Mouse (Mus musculus): ENCODE measurements around the gene Fhod1.
A peak's percentile ranks its signal among the peaks of the same experiment; 100 is the strongest.

Gene Fhod1

GRCm38 (mm10) chr8:105297511-105298192 lies 50.1 kb downstream of the Fhod1 start, which contains the start of gene E2f4:
TSS of gene E2f4 (plus strand) at chr8:105297663.
- DNase-seq (ENCODE audit: inconsistent age in 2 of 2, low spot score in 1 of 2) = peak; percentile 95 to 97

GRCm38 (mm10) chr8:105295895-105296573 lies 51.7 kb downstream of the Fhod1 start, which contains the start of gene Exoc3l:
TSS of gene Exoc3l (minus strand) at chr8:105296101.
- peak; percentile 85 to 90 for DNase-seq (ENCODE audit: inconsistent age in 2 of 2, low spot score in 1 of 2)

DNA sequence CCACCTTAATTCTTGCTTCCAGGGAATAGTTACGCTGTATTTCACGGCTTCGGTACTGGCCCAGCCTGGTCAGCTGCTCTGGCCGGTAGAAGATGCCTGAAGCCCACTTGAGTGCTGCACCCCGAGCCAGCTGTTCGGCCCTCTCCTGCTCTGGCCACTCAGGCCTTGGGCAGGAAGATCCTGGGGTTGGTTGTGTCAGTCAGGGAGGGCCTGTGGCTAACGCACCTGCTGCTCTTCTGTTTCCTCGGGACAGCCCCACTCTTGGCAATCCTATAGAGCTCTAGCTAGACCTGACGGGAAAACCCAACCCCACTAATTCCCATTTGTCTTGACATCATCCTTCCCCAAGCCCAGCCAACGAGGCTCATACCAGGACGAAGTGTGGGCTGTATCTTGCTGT lies 52.5 kb downstream of the Fhod1 start:
- DNase-seq (ENCODE audit: inconsistent age in 2 of 2, low spot score in 1 of 2) = no peak

DNA sequence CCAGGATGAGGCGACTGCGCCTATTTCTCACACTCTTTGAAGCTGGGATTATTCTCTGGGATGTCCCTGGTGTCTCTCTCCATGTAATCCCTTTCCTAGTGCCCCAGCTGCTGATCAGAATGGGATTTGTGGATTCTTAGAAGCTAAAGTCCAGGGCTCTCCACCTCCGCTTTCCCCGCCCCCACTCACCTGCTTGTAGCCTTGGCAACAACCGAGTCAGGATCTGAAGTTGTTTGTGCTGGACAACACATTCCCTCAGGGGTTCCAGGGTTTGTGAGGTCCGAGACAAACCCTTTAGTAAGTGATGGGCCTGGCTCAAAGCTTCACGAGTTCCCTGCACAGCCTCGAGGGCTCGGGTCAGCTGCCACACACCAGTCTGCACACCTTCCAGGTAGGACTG lies 53.0 kb downstream of the Fhod1 start:
- no peak for DNase-seq (ENCODE audit: inconsistent age in 2 of 2, low spot score in 1 of 2)

GRCm38 (mm10) chr8:105293405-105293804 lies 54.3 kb downstream of the Fhod1 start:
- DNase-seq (ENCODE audit: inconsistent age in 2 of 2, low spot score in 1 of 2) = no peak

- peak in 1 of 2 experiments; percentile 55 for DNase-seq (ENCODE audit: inconsistent age in 2 of 2, low spot score in 1 of 2)
Observed at GRCm38 (mm10) chr8:105292471-105292870, 55.3 kb downstream of the Fhod1 start.

DNA sequence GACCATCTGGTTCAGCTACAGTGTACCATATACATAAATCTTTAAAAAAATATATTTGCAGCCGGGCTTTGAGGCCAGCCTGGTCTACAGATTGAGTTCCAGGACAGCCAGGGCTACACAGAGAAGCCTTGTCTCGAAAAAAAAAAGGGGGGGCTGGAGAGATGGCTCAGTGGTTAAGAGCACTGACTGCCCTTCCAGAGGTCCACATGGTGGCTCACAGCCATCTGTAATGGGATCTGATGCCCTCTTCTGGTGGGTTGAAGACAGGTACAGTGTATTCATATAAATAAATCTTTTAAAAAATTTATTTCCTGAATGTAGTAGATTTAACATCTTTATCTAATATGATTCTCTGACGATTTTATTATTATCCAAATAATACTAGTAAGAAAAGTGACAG lies 56.0 kb downstream of the Fhod1 start:
- DNase-seq (ENCODE audit: inconsistent age in 2 of 2, low spot score in 1 of 2) = peak in 1 of 2 experiments; percentile 8

- peak in 1 of 2 experiments; percentile 14 for DNase-seq (ENCODE audit: inconsistent age in 2 of 2, low spot score in 1 of 2)
Observed at GRCm38 (mm10) chr8:105291364-105291763, 56.4 kb downstream of the Fhod1 start.

- DNase-seq (ENCODE audit: inconsistent age in 2 of 2, low spot score in 1 of 2) = peak; percentile 87 to 96
Observed at GRCm38 (mm10) chr8:105290554-105291314, 57.0 kb downstream of the Fhod1 start.

DNA sequence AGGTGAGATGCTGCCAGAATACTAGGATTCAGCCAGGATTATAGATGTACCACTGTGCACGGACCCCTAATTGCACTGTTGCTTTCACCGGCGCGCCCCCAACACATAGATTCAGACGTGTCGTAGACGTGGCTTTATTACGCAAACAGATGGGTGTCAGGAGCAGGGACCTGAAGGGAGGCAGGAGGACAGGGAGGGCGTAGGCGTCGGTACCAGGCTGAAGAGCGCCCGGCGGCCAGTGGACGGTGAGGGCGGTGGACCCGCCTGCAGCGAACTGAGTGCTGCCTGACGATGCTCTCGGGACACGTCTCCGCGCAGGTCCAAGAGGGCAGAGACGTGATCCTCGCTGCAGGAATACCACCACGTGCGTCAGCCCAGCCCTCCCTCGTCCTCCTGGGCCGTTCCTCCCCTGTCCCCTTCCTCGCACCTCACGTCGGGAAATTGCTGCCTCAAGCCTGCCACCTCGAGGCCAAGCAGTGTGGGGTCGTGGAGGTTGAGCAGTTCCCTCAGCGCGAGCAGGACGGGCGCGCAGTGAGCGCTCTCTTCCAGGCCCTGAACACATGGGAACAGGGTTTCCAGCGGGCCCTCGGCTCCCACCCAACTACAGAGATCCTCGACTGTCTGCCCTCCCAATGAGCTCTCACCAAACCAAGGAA lies 57.8 kb downstream of the Fhod1 start, which contains the start of gene 4931428F04Rik:
TSS of gene 4931428F04Rik (minus strand) at position 60 of the 656 bp plus-strand sequence.
- DNase-seq (ENCODE audit: inconsistent age in 2 of 2, low spot score in 1 of 2) = peak; percentile 76 to 78

DNA sequence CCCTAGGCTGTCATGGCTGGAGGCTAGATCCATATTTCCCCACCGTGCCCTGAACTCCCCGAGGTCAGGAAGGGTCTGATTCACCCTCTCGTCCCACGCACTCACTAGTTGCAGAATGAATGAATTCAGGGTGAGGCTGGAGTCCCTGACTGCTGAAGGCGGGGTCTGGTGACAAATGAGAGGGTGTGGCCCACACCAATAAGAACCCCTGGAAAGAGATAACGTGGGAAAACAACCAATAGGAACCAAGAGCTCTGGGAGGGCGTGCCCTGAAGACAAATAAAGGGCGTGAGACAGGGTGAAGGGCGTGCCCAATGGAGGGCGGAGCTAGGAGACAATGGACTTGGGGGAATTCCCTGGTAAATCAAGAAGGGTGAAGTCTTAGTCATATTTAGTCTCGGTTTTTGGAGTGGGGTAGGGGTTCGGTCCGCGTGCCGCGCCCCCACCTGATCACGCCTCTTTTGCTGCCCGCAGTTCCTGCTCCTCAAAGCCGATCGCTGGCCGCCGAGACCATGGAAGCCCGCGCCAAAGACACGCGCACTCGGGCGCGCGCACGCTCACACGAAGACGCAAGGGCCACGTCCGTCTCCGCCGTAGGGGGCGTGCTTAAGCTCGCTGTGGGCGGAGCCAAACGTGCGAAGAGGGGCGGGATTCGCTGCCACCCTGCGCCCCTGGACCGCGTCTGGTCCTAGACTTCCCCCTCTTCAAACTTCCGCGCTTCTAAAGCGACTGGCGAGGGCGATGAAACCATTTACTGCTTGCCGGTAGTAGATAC lies 58.6 kb downstream of the Fhod1 start:
- peak; percentile 96 to 99 for DNase-seq (ENCODE audit: inconsistent age in 2 of 2, low spot score in 1 of 2)

DNA sequence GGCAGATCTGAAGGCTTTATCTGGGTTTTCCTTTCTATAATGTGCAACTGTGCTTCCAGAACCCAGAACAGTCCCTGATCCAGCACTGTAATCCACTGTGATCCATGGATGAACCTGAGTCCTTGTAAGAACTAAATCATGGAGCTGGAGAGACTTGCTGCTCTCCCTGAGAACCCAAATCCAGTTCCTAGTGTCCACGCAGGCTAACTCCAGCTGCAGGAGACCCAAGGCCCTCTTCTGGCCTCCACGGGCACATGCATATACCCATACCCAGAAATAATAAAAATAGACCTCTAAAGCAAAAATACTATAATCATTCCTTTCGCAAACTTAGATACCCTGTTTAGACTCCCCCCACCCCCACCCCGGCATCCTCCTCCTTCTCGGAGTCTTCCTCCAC lies 59.5 kb downstream of the Fhod1 start:
- DNase-seq (ENCODE audit: inconsistent age in 2 of 2, low spot score in 1 of 2) = peak in 1 of 2 experiments; percentile 17

DNA sequence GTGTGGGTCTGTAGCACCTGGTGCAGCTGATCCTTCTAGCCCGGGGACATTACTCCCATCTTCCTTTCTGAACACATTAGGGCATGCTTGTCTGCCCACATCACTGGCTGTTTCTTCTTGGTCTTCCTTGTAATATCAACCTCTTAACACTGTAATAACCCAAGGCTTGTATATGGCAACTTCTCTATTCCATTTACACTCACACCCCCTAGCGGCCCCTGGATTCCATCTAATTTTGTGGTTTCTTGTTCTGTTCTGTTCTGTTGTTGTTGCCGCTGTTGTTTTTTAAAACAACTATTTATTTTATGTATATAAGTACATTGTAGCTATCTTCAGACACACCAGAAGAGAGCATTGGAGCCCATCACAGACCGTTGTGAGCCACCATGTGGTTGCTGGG lies 60.8 kb downstream of the Fhod1 start:
- DNase-seq (ENCODE audit: inconsistent age in 2 of 2, low spot score in 1 of 2) = no peak

DNA sequence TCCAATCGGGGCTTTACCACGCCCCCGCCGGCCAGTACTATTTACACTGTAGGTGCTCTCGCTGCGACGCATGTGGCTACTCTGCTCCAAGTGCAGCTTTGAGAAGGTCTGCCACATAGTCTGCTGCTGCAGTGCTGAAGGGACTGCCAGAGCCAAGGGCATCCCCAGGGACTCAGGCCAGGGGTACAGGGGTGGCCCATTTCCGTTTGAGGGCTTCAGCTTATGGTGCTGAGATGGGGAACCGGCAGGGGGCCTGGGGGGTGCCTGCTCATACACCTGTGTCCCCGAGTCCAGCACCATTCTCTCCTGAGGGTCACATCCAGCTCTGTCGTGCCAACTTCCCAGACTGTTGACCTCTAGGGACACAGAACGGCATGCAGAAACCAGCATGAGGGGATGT lies 62.2 kb downstream of the Fhod1 start:
- DNase-seq (ENCODE audit: inconsistent age in 2 of 2, low spot score in 1 of 2) = peak in 1 of 2 experiments; percentile 11

GRCm38 (mm10) chr8:105283074-105283473 lies 64.7 kb downstream of the Fhod1 start:
- peak; percentile 67 to 85 for DNase-seq (ENCODE audit: inconsistent age in 2 of 2, low spot score in 1 of 2)

DNA sequence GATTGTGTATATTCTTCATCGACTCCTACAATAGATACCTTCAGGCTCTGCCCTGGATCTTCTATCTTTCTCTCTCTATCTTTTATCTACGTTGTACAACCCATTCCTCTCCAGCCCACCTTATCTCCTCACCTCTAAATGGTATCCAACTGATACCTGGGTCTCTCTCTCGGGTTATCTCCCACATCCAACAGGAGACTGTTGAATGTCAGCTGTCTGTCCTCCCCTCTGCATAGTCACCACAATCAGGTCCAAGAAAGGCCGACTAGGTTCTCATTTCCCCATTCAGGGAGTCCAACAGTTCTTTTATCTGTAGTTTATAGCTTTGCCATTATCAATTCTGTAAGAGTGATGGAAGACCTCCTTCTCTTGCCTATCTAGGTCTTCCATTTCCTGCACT lies 65.5 kb downstream of the Fhod1 start:
- DNase-seq (ENCODE audit: inconsistent age in 2 of 2, low spot score in 1 of 2) = no peak

DNA sequence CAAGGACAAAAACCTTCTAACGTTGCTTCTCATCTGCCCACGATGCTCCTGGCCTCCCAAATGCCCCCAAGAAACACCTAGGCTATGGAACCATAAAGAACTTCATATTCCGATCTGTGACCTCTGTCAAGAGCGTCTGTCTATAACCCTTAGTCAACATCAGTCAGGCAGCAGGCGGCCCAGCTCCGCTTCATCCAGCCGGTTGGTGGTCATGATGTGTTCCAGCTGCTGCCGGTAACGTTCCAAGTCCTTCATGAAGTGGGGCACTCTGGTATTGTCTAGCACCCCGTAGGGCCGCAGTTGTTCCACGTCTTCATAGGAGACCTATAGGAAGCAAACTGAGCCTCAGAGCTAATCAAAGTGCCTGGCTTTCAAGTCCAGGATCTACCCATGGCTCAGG lies 65.9 kb downstream of the Fhod1 start:
- DNase-seq (ENCODE audit: inconsistent age in 2 of 2, low spot score in 1 of 2) = peak in 1 of 2 experiments; percentile 8

DNA sequence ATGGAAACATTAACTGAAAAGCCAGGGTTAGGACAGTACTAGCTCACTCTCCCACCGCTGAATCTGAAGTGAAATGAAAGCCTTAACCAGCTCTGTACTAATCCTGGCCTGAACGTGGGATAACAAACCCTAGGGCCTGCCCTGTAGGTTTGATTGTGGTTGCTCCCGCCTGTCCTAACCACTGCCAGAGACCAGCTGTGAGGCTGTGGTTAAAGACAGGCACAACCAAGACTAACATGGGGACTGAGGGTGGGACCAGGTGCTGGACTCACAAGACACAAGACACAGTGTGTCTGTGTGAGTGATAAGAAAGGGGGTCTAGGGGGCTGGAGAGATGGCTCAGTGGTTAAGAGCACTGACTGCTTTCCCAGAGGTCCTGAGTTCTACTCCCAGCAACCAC lies 67.2 kb downstream of the Fhod1 start:
- DNase-seq (ENCODE audit: inconsistent age in 2 of 2, low spot score in 1 of 2) = no peak
